ENCODE assay signal across 29 mouse cellular contexts in genomic region chr9:66768721-66769120, GRCm38 (mm10). TPM values are rescaled to one million over a fixed set of nuclear protein-coding genes. Genes with fewer than 3 reads are reported as not detected.
A peak's percentile ranks its signal among the peaks of the same experiment; 100 is the strongest.
DNase-seq lines count a peak whose midpoint lies in the region; ATAC-seq lines count a peak whose summit lies in the region.
"Had no signal": no experiment of that assay in that cellular context is flagged by ENCODE, and none has a peak within 500 bp of the region (broad histone marks: within the 10 kb centered on the region; RNA-seq: fewer than 3 reads in every experiment).

No protein-coding gene starts in this region.

- no peaks in the 10 kb centered on the region for H3K27me3 ChIP-seq in kidney, embryonic 15.5 days
- H3K27me3 ChIP-seq: CH12.LX; embryonic facial prominence, embryonic 15.5 days; forebrain, embryonic 12.5 days; limb, embryonic 15.5 days; midbrain, embryonic 13.5 days had no signal

- no peak for ATAC-seq in kidney, embryonic 15.5 days (replicated peaks; ENCODE audit: low FRiP score)
- ATAC-seq: activated CD4-positive, CD25-positive, alpha-beta regulatory T cell, adult 4 months; forebrain, postnatal 0 days; hindbrain, embryonic 16.5 days; midbrain, embryonic 13.5 days had no signal

- no peaks in the 10 kb centered on the region for H3K4me1 ChIP-seq in kidney, embryonic 15.5 days
- H3K4me1 ChIP-seq: embryonic facial prominence, embryonic 10.5 days; embryonic facial prominence, embryonic 15.5 days; forebrain, embryonic 12.5 days; hindbrain, embryonic 10.5 days; limb, embryonic 10.5 days; limb, embryonic 15.5 days; liver, embryonic 13.5 days had no signal

- DNase-seq in kidney, adult 11 months, result peak; percentile 63
- peak; percentile 57 to 69 for DNase-seq in kidney, adult 8-10 months
- peak; percentile 32 for DNase-seq in kidney, postnatal 14 days
- no peak for DNase-seq in natural killer cell, adult 2 months (ENCODE audit: low spot score in 2 of 2)
- no peak for DNase-seq in layer of hippocampus, adult 11-12 months (ENCODE audit: low spot score)
- no peak for DNase-seq in urinary bladder, postnatal 25 days (ENCODE audit: low spot score)
- DNase-seq: cerebellum, adult 8-10 months; cerebellum, postnatal 25 days; forebrain, postnatal 0 days; gastrocnemius, postnatal 10 days; heart, postnatal 14 days; layer of hippocampus, postnatal 36 days; liver, embryonic 13.5 days; thymus, adult 18-20 months; thymus, postnatal 36 days had no signal

- no peaks in the 10 kb centered on the region for H3K9me3 ChIP-seq in kidney, embryonic 15.5 days (replicated peaks)
- H3K9me3 ChIP-seq: embryonic facial prominence, embryonic 10.5 days; embryonic facial prominence, embryonic 15.5 days; forebrain, embryonic 12.5 days; hindbrain, embryonic 10.5 days; limb, embryonic 10.5 days; limb, embryonic 15.5 days; liver, embryonic 13.5 days; midbrain, embryonic 13.5 days had no signal

- no peak overlapping the region for H3K4me2 ChIP-seq in kidney, embryonic 15.5 days
- H3K4me2 ChIP-seq: embryonic facial prominence, embryonic 15.5 days; forebrain, embryonic 12.5 days; limb, embryonic 15.5 days; liver, embryonic 13.5 days; midbrain, embryonic 13.5 days had no signal

- H3K4me3 ChIP-seq in kidney, embryonic 15.5 days (replicated peaks), result no peak overlapping the region
- H3K4me3 ChIP-seq: embryonic facial prominence, embryonic 10.5 days; embryonic facial prominence, embryonic 15.5 days; forebrain, embryonic 12.5 days; hindbrain, embryonic 10.5 days; limb, embryonic 10.5 days; limb, embryonic 15.5 days; liver, embryonic 13.5 days; midbrain, embryonic 13.5 days had no signal

- no peak overlapping the region for H3K9ac ChIP-seq in kidney, embryonic 15.5 days
- H3K9ac ChIP-seq: embryonic facial prominence, embryonic 15.5 days; forebrain, embryonic 12.5 days; forebrain, postnatal 0 days; limb, embryonic 15.5 days; liver, embryonic 13.5 days; midbrain, embryonic 13.5 days had no signal

- 73% methylated on average over 1 of the region's 1 CpGs for WGBS in kidney, embryonic 15.5 days

- H3K36me3 ChIP-seq in kidney, embryonic 15.5 days, result no peaks in the 10 kb centered on the region
- H3K36me3 ChIP-seq: embryonic facial prominence, embryonic 10.5 days; embryonic facial prominence, embryonic 15.5 days; forebrain, embryonic 12.5 days; hindbrain, embryonic 10.5 days; limb, embryonic 10.5 days; limb, embryonic 15.5 days; liver, embryonic 13.5 days; midbrain, embryonic 13.5 days had no signal

- no peak overlapping the region for H3K27ac ChIP-seq in kidney, embryonic 15.5 days
- H3K27ac ChIP-seq: embryonic facial prominence, embryonic 10.5 days; embryonic facial prominence, embryonic 15.5 days; forebrain, embryonic 12.5 days; hindbrain, embryonic 10.5 days; limb, embryonic 10.5 days; limb, embryonic 15.5 days; liver, embryonic 13.5 days; macrophage; midbrain, embryonic 13.5 days had no signal

RNA-seq across cellular contexts. Expression of gene Aph1b, which starts 26.6 kb away (rescaled TPM):
- 9.2 and 11.9 TPM in 2 replicates for polyA plus RNA-seq in kidney, embryonic 15.5 days (2015; fragmentation: Nextera tagmentation; extraction: Ambion mirVana)

RNA-seq across cellular contexts. Expression of gene Gm10647, which starts 28.1 kb away (rescaled TPM):
- 0.69 and 0.96 TPM in 2 replicates for polyA plus RNA-seq in kidney, embryonic 15.5 days (2015; fragmentation: Nextera tagmentation; extraction: Ambion mirVana)
- polyA plus RNA-seq: activated CD4-positive, CD25-positive, alpha-beta regulatory T cell, adult 4 months; adrenal gland, adult 2 months; C2C12; macrophage had no signal

RNA-seq across cellular contexts. Expression of gene Car12, which starts 55.2 kb away (rescaled TPM):
- 14.5 and 15.6 TPM in 2 replicates for polyA plus RNA-seq in kidney, embryonic 15.5 days (2015; fragmentation: Nextera tagmentation; extraction: Ambion mirVana)

Comparison
In these comparisons a context has a peak if more than half of its experiments do, and no peak if none do; other contexts are left out.
1. DNase-seq: peak in kidney, adult 11 months (single experiment), kidney, adult 8-10 months (2 of 2) and kidney, postnatal 14 days (single experiment); none in natural killer cell, adult 2 months (0 of 2), layer of hippocampus, adult 11-12 months (single experiment) and urinary bladder, postnatal 25 days (single experiment).